Mouse (Mus musculus) layer of hippocampus, postnatal 10 days (tissue): Measurements from ENCODE around the gene Sncg. TPM values are rescaled to one million over a fixed set of nuclear protein-coding genes. Genes with fewer than 3 reads are reported as not detected.
"Not testable (repeated sequence)": the region's sequence is repeated elsewhere in the genome, so short reads cannot be mapped to it uniquely, and the experiment has no call there.

Experiments
- DNase-seq, 2 experiments: peaks; one replicate each; pipeline ENCODE4 v3.0.0; 2021; ENCODE audit warnings: low spot score in 2 of 2
- total RNA-seq, 2 experiments: library from RNA; stranded (reverse); gene quantifications; 2 replicates each; pipeline ENCODE4 v1.2.3; 2021

Sncg gene
- total RNA-seq, 2 experiments from 2014 or later = 1.6 to 1.8 TPM

DNA sequence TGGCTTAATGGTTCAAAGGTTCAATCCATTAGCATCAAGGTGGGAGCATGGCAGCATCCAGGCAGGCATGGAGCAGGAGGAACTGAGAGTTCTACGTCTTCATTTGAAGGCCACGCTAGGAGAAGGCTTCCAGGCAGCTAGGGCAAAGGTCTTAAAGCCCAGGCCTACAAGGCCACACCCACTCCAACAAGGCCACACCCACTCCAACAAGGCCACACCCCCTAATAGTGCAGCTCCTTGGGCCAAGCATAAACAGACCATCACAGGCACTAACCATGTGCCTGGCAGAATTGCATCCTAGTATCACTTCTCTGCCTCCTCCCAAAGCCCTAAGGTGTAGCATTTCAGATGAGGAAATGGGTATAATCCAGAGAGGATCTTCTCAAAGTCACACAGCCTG is 2.8 kb downstream of the Sncg start:
- DNase-seq = no peak

DNA sequence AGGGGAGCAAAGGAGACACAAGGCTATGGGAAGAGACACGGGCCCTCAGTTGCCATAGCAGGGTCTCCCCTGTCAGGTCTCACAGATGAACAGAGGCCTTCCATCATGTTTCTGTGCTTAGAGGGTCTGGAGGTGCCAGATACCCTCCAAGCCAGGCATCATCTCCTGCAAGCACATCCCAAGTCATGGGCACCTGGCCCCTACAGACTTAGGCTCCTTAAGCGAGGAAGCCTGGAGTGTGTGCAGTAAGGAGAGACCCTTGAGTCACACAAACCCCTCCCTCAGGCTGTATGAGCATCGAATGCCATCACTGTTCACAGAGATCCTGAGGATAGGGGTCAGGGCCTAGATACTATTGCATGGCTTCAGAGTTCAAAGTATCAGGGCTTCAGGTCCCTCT is 3.7 kb downstream of the Sncg start:
- DNase-seq = no peak

DNA sequence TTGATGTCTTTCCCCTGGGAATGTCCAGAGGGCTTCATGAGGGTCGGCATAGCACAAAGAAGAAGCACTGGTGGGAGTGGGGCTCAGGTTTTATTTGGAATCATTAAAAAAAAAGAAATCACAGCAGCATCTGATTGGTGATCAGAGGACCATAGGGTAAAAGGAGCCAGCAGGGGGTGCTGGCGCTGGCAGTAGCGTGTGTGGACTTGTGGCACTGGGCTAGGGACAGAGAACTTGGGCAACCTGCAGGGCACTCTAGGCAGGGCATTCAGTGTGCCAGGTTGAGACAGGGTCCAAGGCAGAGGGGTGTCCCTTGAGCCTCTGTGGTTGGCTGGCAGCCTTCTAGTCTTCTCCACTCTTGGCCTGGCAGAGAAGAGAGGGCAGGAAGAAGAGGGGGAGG is 4.4 kb downstream of the Sncg start:
- no peak for DNase-seq

DNA sequence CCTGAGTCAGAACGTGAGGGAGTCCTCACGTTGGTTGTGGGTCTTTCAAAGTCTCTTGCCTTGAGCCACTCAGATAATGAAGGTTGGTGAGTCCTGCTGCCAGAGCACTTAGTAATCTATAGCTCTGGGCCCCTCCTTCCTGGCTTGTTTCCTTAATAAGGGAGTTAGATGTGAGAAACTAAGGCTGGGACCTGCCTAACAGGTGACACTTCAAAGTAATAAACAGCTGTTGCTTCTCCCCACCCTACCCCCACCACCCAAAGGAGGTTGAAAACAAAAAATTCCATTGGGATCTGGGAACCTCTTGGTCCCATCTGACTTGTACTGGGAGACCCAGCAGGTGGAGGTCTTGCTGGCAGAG is 9.5 kb downstream of the Sncg start:
- no peak for DNase-seq

DNA sequence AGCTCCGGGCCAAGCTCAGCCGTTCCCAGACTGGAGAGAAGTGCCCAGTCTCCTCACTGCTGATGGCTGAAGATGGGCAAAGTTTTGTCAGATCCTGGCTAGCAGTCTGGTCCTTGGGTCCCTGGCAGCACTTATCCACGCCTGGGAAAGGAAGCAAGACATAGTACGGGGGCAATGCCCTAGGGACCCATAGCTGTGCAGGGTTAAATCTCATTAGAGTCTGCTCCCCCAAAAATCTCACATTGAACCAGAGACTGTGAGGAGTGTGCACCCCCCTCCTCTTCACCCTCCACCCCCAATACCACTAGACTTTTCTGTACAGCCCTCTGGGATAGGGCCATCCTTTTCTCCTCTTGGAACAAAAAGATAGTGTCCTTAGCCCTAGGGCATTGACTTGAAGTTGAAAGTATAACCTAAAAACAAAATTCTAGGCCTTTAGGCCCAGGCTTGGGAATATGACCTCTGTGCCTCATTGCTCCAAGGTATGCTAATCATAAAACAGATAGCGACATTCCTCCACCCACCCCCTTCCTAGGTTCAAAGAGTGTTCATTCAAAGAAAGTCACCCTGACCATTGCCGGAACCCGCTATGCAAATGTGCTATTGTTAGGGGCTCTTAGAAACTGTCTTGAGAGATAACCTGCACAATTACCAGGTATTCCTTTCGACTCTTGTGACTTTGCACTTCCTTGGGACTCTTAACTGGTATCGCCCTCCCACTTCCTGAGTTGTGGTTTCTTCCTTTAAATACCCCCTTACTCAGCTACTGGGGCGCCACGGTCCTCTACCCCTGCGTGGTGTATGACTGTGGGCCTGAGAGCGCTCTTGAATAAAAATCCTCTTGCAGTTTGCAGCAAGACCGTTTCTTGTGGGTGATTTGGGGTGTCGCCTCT is 10.1 kb downstream of the Sncg start:
- not testable (repeated sequence) for DNase-seq

DNA sequence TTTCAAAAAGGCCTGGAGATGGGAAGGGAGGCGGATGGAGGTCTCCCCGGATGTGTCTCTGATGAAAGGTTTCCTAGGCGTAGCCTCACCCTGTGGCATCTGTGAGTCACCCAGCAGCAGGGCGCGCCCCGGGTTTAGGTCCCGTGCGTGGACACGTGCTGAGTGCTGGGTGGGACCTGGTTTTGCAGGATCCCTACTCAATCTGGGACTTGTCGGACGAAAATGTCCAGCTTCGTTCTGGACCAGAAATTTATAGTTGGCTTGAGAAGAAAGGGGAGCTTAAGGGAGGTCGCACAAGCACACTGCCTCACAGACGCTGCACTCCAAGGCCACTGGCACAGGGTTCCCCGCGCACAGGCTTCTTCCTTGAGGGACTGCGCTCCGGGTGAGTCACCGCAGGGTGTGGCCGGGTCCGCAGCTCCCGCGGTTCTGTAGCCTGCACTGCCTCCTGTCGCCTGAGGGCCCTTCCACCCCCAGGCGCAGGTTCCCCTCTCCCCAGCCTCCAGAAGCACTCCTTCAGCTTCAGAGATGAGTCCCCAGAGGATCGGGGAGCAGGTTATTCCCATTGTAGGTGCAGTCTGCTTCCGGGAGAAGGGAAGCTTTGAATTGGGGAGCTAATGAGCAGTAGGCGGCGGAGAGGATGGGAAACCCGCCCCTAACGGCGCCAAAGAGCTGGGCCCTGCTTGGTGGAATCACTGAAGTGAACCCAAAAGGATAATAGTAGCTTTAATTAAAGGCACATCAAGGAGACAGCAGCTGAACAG is 10.9 kb downstream of the Sncg start:
- DNase-seq = peak; percentile 48 to 56

DNA sequence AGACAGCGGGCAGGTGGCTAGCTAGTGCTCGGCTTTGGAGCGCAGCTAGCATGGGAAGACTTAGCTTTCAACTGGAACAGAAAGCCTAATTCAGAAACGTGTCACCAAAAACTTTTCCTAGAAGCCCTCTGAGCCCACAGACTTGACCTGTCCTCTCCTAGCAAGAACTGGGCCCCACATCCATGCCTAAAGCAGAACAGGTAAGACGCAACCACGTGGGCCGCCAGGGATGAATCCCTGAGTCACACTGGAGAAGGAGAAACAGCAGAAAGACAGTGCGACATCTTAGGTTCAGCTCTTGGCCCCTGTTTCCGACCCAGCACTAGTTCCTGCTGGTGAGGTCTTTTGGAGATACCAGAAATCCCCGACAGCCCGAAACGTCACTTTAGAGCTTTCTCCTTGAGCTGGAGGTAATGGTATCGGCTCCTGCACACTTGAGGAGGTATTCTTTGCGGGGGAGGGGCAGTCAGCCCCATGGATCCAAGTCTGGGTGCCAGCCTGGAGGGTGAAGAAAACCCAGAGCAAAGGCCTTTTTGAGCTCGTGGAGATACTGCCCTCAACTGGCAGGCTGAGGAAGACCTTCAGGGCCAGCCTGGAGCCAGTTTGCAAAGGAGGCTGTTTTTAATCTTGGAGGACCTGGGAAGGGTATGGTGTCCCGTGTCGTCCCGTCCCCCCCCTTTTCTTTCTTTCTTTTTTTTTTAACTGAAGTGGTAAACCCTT is 11.7 kb downstream of the Sncg start:
- DNase-seq = peak; percentile 73 to 77

DNA sequence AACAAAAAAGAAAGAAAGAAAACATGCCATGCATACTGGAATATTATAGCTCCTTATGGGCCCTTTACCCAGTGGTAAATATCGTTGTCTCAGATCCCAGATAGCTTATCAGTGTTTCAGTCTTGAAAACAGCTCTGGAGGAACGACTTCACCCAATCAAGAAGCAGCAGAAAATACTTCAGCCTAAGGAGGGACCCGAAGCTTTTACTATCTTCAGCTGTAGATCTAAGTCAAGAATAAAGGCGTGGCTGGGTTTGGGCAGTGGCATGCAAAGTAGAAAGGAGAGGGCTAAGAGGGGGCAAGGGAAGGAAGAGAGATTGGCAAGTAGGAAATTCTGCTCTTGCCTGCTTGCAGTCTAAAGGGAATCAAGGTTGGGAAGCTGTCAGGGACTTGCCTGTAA is 12.5 kb downstream of the Sncg start:
- no peak for DNase-seq

DNA sequence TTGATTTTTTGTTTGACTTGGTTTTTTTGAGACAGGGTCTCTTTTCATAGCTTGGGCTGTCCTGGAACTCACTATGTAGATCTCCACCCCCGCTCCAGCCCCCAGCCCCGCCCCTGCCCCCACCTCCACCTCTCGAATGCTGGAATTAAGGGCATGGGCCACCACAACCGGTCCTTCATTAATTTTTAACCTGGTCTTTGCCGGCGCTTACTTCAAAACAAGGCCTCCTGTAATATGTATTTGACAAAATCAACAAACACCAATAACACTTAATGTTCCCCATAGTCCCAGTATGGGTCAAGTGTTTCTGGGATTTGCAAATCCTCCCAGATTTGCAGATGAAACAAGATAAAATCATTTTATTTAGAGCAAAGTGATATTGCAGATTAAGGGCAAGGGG is 14.3 kb downstream of the Sncg start:
- DNase-seq = no peak

DNA sequence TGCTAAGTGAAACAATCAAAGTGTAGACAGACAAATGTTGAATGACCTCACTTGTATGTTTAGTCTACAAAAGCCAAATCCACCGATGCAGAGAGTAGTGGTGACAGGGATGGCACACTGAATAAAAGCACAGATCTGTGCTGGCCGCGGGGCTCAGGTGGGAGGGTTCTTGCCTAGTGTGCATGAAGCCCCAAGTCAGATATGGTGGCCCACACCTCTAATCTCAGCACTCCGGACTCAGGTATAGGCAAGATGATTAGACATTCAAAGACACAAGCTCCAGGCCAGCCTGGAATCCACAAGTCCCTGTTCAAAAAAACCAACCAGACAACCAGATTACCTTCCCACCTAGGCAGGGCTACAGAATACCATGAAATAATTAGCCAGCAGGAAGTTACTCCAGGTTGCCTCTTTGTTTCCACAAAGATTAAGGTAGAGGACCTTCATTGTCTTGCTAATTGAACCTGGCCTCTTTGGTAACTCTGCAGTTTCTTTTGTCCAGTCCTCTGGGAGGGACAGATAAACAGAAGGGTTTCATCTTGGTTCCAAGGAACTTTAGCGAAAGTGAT is 14.8 kb downstream of the Sncg start:
- DNase-seq = no peak

DNA sequence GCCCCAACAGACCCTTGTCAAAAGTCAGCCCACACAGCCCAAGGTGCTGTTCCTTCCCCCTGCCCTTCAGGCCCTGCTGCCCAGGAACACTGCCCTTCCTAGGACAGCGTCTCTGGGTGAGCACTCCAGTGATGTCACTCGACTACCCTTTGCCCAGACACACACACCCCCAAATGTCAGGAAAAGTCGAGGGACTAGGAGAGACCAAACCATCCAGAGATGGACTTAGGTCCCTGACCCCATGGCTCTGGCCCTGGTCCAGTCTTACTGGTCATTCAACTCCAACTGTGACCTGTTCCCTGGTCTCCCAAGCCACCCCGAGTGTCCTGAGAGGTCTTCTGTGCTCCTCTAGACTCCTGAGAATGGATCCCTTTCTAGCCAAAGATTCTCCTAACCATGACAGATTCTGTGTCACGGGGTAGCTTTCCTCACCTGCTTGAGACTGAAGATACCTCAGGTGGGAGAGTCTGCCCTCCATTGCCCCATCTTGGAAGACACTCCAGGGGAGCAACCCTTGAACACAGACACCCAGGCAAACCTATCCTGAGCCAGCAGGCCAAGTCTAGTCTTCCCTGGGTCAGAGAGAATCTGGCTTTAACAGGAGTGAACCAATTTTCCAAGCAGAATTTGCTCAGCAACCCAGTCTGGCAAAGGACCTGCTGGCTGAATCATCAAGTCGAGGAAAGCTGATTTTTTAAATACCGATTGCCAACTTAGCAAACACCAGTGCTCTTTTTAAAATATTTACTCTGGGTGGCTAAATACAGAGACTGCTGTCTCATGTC is 16.7 kb downstream of the Sncg start:
- no peak for DNase-seq

DNA sequence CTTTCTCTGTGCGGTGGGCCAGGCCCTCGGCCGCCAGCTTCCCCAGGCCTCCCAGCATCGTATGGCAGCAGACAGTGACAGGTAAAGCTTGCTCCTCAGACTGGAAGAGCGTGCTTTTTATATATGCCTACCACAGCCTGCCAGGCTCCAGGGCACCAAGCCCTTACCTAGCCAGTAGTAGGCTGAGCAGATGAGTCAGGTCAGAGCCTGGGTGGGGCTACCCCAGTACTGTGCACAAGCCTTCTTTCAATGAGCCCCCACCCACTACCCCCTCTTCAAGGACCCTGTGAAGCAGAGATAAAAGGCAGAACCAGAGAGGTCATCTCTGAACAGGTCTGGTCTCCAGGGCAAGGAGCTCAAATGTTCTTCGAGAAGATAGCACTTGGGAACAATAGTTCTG is 19.3 kb downstream of the Sncg start, which contains the start of gene Fam25c:
TSS of gene Fam25c (minus strand) at position 133 of the 400 bp plus-strand sequence.
- no peak for DNase-seq

DNA sequence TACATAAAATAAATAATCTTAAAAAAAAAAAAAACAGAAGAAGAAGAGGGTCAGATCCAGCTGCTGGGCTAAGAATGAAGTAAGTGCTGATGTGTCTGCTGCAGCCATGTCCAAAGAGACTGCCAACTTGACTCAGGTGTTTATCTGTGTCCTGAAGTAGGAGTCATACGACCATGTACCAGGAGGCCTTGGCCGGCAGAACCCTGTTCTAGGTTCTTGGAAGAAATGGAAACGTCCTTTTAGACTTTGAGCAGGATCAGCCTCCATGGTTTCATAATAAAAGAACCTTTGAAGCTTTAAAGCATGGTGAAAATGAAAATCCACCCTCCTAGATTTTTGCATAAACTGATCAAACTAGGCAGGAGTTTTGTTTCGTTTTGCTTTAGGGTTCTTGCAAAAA is 20.1 kb downstream of the Sncg start:
- DNase-seq = no peak

DNA sequence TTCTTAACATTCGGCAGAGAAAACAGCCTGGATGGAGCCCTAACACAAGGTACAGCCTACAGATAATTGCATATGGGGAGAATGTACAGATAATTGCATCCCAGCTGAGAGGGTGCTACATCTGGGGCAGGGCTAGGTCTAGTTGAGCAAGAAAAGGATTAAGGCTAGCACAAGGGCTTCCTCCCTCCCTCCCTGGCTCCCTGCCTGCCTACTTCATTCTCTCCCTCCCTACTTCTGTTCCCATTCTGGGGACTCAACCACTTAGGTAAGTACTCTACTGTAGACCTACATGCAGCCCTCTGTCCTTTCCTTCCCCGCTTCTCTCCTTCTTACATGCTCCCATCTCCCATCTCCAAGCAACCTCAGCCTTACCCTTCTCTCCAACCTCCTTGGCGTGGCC is 21.3 kb downstream of the Sncg start:
- DNase-seq = no peak

DNA sequence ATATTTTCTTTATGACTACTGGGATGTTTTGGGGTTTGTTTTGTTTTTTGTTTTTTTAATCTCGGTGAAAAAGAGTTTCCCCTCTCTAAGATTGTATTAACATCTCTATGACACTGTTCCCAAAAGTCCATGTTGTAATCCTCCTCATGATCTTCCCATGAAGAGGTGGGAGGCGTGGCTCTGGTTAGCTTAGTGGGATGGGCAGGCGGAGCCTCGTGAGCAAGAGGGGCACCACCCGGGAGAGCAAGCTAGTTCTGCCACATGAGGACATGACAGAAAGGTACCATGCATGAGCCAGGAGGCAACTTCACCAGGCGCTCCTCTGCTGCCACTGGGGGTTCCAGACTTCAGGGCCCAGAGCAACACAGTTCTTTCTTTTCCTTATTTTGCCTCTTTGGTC is 22.1 kb downstream of the Sncg start:
- DNase-seq = no peak

DNA sequence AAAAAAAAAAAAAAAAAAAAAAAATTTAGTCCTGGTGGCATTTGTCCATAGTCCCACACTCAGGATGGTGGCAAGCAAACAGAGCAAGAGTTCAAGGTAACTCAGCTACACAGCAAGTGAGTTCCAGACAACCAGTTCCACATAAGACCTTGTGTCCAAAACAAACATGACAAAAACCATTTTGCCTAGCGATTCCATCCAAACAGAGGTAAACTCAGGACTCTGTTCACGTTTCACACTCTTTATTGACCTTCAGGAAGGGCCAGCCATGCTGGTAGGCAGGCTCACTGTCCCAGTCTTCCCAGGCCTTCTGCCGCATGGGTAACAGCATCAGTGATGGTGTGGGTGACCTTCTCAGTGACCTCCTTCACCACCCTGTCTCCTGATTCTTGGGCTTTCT is 22.9 kb downstream of the Sncg start:
- DNase-seq = no peak

DNA sequence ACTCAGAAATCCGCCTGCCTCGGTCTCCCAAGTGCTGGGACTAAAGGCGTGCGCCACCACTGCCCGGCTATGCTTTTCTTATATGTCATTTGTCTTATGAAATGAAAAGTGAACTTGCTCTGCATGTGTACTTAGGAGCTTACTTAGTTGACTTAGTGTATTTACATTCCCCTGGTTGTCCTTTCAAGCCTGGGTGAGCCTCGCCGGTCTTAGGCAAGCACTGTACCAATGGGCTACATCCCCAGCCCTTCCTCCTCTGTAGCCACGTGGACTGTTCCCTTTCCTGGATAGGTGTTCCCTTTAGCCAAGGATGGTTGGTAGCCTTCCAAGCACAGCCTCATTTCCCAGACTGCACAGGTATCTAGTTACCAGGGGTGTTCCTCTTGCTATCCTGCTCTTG is 25.6 kb downstream of the Sncg start:
- DNase-seq = no peak

DNA sequence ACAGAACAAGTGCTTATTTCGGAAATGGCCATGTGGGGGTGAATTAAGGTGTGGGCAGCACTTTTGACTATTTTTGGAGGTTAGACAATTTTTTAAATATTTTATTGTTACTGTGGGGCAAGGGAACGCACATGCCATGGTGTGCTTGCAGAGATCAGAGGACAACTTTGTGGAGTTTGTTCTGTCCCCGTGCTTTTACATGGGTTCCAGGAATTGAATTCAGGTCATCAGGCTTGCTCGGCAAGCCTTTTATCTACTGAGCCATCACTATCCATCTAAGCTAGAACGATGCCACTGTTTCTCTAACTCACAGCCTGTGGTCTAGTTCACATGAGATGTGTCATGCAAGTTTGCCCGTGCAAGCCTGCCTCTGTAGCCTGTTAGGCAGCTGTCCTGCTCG is 26.3 kb downstream of the Sncg start:
- no peak for DNase-seq

DNA sequence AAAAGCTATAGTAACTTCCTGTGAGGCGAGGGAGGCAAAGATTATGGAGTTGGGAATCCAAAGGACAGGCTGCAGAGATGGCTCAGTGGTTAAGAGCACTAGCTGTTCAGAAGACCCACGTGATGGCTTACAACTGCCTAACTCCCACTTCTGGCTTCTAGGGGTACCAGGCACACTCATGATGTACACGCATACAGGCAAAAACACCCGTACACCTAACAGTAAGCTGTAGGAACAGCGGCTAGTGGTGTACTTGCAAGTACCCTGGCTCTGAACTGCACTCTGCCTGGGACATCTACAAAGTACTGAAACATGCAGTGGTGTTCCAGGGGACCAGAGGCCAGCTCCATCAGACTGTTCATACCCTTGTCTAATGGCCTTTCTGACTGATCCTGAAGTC is 27.5 kb downstream of the Sncg start:
- no peak for DNase-seq

DNA sequence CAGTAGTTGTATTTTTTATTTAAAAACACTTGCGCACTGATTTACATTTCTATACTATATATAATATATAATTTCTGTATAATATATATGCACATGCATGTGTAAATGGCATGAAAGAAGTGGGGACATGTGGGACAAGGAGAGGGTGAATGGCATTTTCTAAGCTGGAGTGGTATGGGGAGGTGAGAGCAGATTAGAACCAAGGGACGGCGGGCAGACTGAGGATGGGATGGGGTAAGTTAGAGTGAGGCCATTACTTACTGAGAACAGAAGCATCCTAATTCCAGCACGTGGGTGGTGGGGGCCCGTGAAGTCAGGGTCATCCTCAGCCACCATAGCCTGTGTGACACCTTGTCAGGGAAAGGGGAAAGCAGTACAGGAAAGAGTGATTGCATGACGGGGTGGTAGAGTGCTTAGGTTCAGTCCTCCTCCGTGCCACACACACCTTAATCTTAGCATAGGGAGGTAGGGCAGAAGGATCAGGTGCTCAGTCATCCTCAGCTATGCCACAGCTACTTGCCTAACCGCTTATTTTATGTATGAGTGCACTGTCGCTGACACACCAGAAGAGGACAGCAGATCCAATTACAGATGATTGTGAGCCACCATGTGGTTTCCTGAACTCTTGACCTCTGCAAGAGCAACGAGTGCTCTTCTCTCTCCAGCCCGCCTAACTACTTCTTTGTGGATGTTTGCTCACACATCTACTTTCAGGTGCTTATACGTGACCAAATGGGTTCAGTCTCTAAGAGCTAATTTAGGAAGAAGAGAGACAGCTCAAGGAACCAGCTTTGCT is 28.6 kb downstream of the Sncg start:
- no peak for DNase-seq
